Mouse (Mus musculus): Measurements from ENCODE around the gene Dlgap3. TPM values are rescaled to one million over a fixed set of nuclear protein-coding genes. Genes with fewer than 3 reads are reported as not detected.

Dlgap3 gene
- total RNA-seq, 1 experiment, result 8.8 TPM

DNA sequence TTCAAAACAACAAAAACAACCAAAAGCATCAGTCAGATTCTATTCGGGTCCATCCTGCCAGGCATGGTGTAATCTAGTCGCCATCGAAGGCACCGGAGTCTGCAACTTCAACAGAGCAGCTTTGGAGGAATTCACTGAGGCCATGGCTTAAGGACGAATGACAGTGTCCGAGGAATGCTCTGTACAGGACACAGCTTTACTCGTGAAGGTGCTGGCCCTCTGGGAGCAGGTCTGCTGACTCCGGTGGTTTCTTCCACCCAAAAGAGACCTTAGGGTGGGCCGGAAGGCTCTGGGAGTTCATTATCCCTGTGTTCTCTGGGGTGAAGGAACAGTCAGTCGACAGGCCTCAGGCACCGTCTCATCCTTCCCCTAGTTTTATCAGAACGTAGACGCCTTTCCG, 92.6 kb downstream of the Dlgap3 start:
- in situ Hi-C loops (cut with MboI; ENCODE audit: low sequenced_read_pairs in 2 of 2, unreplicated experiment in 2 of 2), result no loop called here
- H3K9ac ChIP-seq (ENCODE audit: insufficient read depth, low read depth, low read length, poor library complexity, severe bottlenecking), result no peak overlapping the region
- H3K4me1 ChIP-seq (ENCODE audit: control insufficient read depth in 2 of 2, insufficient read depth in 2 of 2, low read length in 2 of 2, poor library complexity in 1 of 2), result peaks cover 0 to 3% of the 10 kb centered on the region in 2 experiments; a peak in 1 of 4 replicates
- no peak overlapping the region for H3K4me3 ChIP-seq (ENCODE audit: insufficient read depth in 1 of 2, low read depth in 1 of 2, low read length in 2 of 2, poor library complexity in 1 of 2, severe bottlenecking in 1 of 2)
- no peak overlapping the region for H3K27ac ChIP-seq (ENCODE audit: insufficient read depth, low read depth, low read length, poor library complexity, severe bottlenecking)
- no peak for DNase-seq (ENCODE audit: low read depth, low spot score)
- TF ChIP-seq ZC3H11A (IDR thresholded peaks at IDR 0.05; ENCODE audit: borderline replicate concordance, low read depth, low read length), result no peak
- no peak for TF ChIP-seq MAFK (IDR thresholded peaks at IDR 0.05; ENCODE audit: insufficient read depth, low read depth, low read length)
- no peak for TF ChIP-seq CHD2 (IDR thresholded peaks at IDR 0.05; ENCODE audit: low read depth, low read length)
- TF ChIP-seq HCFC1 (IDR thresholded peaks at IDR 0.05; ENCODE audit: borderline replicate concordance, insufficient read depth, low read length), result no peak
- TF ChIP-seq ZNF384 (IDR thresholded peaks at IDR 0.05; ENCODE audit: low read depth, low read length), result no peak
- no peaks in the 10 kb centered on the region for H3K36me3 ChIP-seq (ENCODE audit: control insufficient read depth, insufficient read depth, low read length, poor library complexity, severe bottlenecking)
- H3K9me3 ChIP-seq (ENCODE audit: control insufficient read depth, insufficient read depth, low read depth, low read length), result no peaks in the 10 kb centered on the region

DNA sequence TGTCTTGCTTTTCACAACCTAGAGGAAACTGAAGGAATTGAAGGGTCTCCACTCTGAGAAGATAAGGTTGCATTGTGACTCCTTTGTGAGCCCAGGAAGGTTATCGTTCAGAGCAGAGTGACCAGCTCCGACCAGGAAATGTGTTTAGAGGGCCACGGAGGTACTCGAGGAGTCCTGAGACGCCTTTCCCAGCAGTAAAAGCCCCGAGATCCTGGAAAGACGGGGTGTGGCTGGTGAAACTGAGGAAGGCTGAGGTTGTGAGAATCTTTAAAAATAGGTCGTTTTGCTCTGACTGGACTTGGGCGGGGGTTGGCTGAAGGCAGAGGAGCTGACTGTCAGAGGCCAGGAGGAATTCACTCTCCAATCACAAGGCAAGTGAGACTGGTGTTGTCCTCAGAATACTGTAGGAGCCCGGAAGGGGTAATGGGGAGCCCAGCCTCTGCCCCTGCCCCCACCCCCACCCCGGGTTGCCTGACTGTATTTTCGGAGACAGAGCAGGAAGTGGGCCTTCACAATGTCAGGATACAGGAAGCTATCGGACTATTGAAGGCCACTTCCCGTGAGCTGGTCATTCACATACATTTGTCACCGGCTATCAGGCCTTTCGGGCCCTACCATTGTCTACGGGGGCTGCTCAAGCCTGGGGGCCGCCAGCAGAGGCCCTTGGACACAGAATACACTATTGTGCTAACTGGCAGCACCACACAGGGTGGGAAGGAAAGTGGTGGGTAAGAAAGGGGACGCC, 94.6 kb downstream of the Dlgap3 start:
- Histone ChIP-seq H3K9ac (ENCODE audit: insufficient read depth, low read depth, low read length, poor library complexity, severe bottlenecking) (no peak overlapping the region), H3K27ac (ENCODE audit: insufficient read depth, low read depth, low read length, poor library complexity, severe bottlenecking) (no peak overlapping the region), H3K36me3 (ENCODE audit: control insufficient read depth, insufficient read depth, low read length, poor library complexity, severe bottlenecking) (no peaks in the 10 kb centered on the region), H3K4me3 (ENCODE audit: insufficient read depth in 1 of 2, low read depth in 1 of 2, low read length in 2 of 2, poor library complexity in 1 of 2, severe bottlenecking in 1 of 2) (no peak overlapping the region), H3K9me3 (ENCODE audit: control insufficient read depth, insufficient read depth, low read depth, low read length) (no peaks in the 10 kb centered on the region), H3K4me1 (ENCODE audit: control insufficient read depth in 2 of 2, insufficient read depth in 2 of 2, low read length in 2 of 2, poor library complexity in 1 of 2) (peaks cover 0 to 3% of the 10 kb centered on the region in 2 experiments; a peak in 1 of 4 replicates)
- no peak for TF ChIP-seq ZNF384 (IDR thresholded peaks at IDR 0.05; ENCODE audit: low read depth, low read length)
- no peak for TF ChIP-seq HCFC1 (IDR thresholded peaks at IDR 0.05; ENCODE audit: borderline replicate concordance, insufficient read depth, low read length)
- no peak for TF ChIP-seq CHD2 (IDR thresholded peaks at IDR 0.05; ENCODE audit: low read depth, low read length)
- TF ChIP-seq ZC3H11A (IDR thresholded peaks at IDR 0.05; ENCODE audit: borderline replicate concordance, low read depth, low read length), result no peak
- no peak for TF ChIP-seq MAFK (IDR thresholded peaks at IDR 0.05; ENCODE audit: insufficient read depth, low read depth, low read length)
- DNase-seq (ENCODE audit: low read depth, low spot score), result no peak
- in situ Hi-C loops (cut with MboI; ENCODE audit: low sequenced_read_pairs in 2 of 2, unreplicated experiment in 2 of 2), result no loop called here

DNA sequence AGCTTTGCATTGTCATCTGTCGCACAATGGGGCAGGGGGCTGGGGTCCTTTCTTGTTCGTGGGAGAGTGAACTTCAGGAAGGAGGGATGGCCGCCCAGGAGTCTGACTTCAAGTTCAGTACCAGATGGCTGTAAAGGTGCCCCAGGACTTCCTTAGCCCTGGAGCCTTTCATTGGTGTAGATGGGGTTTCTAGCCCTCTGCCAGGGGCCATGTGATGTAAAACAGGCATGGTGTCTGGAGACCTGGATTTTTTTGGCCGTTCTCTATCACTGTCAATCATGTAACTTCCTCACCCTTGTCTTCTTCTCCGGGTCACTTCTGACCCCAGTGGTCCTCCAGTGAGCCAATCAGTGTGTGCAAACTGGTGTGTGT, 95.2 kb downstream of the Dlgap3 start:
- Histone ChIP-seq H3K9ac (ENCODE audit: insufficient read depth, low read depth, low read length, poor library complexity, severe bottlenecking) (no peak overlapping the region), H3K9me3 (ENCODE audit: control insufficient read depth, insufficient read depth, low read depth, low read length) (no peaks in the 10 kb centered on the region), H3K4me1 (ENCODE audit: control insufficient read depth in 2 of 2, insufficient read depth in 2 of 2, low read length in 2 of 2, poor library complexity in 1 of 2) (peaks cover 0 to 3% of the 10 kb centered on the region in 2 experiments; a peak in 1 of 4 replicates), H3K27ac (ENCODE audit: insufficient read depth, low read depth, low read length, poor library complexity, severe bottlenecking) (no peak overlapping the region), H3K4me3 (ENCODE audit: insufficient read depth in 1 of 2, low read depth in 1 of 2, low read length in 2 of 2, poor library complexity in 1 of 2, severe bottlenecking in 1 of 2) (no peak overlapping the region; a peak in 1 of 4 replicates), H3K36me3 (ENCODE audit: control insufficient read depth, insufficient read depth, low read length, poor library complexity, severe bottlenecking) (no peaks in the 10 kb centered on the region)
- in situ Hi-C loops (cut with MboI; ENCODE audit: low sequenced_read_pairs in 2 of 2, unreplicated experiment in 2 of 2), result no loop called here
- DNase-seq (ENCODE audit: low read depth, low spot score), result no peak
- TF ChIP-seq MAFK (IDR thresholded peaks at IDR 0.05; ENCODE audit: insufficient read depth, low read depth, low read length) (no peak), CHD2 (IDR thresholded peaks at IDR 0.05; ENCODE audit: low read depth, low read length) (no peak), ZC3H11A (IDR thresholded peaks at IDR 0.05; ENCODE audit: borderline replicate concordance, low read depth, low read length) (no peak), ZNF384 (IDR thresholded peaks at IDR 0.05; ENCODE audit: low read depth, low read length) (no peak), HCFC1 (IDR thresholded peaks at IDR 0.05; ENCODE audit: borderline replicate concordance, insufficient read depth, low read length) (no peak)

DNA sequence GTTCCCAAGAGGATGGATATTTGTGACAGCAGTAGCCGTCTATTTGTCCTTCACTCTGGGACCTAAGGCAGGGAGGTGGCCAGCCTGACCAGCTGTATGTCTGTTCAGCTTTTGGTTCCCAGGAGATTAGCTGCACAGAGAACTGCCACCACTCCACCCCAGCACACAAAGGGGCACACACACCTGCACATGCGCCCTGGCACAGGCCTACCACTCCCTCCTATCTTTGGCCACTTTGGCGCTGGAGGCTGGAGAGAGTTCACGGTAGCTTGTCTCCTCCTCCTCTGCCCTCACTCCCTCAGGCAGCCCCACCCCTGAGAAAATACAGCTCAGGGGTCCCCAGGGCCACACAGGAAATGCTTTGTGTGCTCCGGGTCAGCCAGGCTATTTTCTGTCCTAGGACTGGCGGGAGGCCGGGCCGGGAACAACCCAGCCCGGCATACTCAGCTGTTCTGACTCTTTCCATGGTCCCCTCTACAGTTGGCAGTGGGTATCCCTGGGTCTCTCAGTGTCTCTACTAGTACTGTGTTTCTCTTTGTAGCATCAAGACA, 109.5 kb downstream of the Dlgap3 start:
- no peak overlapping the region for H3K27ac ChIP-seq (ENCODE audit: insufficient read depth, low read depth, low read length, poor library complexity, severe bottlenecking)
- DNase-seq (ENCODE audit: low read depth, low spot score), result no peak

More for the DNA sequence above, 109.5 kb downstream of the Dlgap3 start:
- no peak overlapping the region for H3K4me3 ChIP-seq (ENCODE audit: insufficient read depth in 1 of 2, low read depth in 1 of 2, low read length in 2 of 2, poor library complexity in 1 of 2, severe bottlenecking in 1 of 2)
- no peaks in the 10 kb centered on the region for H3K36me3 ChIP-seq (ENCODE audit: control insufficient read depth, insufficient read depth, low read length, poor library complexity, severe bottlenecking)
- H3K9me3 ChIP-seq (ENCODE audit: control insufficient read depth, insufficient read depth, low read depth, low read length), result no peaks in the 10 kb centered on the region
- no peaks in the 10 kb centered on the region for H3K4me1 ChIP-seq (ENCODE audit: control insufficient read depth in 2 of 2, insufficient read depth in 2 of 2, low read length in 2 of 2, poor library complexity in 1 of 2)
- no peak overlapping the region for H3K9ac ChIP-seq (ENCODE audit: insufficient read depth, low read depth, low read length, poor library complexity, severe bottlenecking)
- in situ Hi-C loops (cut with MboI; ENCODE audit: low sequenced_read_pairs in 2 of 2, unreplicated experiment in 2 of 2), result no loop called here
- no peak for TF ChIP-seq ZNF384 (IDR thresholded peaks at IDR 0.05; ENCODE audit: low read depth, low read length)
- TF ChIP-seq HCFC1 (IDR thresholded peaks at IDR 0.05; ENCODE audit: borderline replicate concordance, insufficient read depth, low read length), result no peak
- TF ChIP-seq MAFK (IDR thresholded peaks at IDR 0.05; ENCODE audit: insufficient read depth, low read depth, low read length), result no peak
- TF ChIP-seq CHD2 (IDR thresholded peaks at IDR 0.05; ENCODE audit: low read depth, low read length), result no peak
- TF ChIP-seq ZC3H11A (IDR thresholded peaks at IDR 0.05; ENCODE audit: borderline replicate concordance, low read depth, low read length), result no peak

Measured in ES-E14 (cell line).